Mouse (Mus musculus): Measurements from ENCODE around the gene Adat1. TPM values are rescaled to one million over a fixed set of nuclear protein-coding genes. Genes with fewer than 3 reads are reported as not detected.

The Adat1 gene
- total RNA-seq, 2 experiments from 2014 or later: 5.3 to 6.1 TPM

DNA sequence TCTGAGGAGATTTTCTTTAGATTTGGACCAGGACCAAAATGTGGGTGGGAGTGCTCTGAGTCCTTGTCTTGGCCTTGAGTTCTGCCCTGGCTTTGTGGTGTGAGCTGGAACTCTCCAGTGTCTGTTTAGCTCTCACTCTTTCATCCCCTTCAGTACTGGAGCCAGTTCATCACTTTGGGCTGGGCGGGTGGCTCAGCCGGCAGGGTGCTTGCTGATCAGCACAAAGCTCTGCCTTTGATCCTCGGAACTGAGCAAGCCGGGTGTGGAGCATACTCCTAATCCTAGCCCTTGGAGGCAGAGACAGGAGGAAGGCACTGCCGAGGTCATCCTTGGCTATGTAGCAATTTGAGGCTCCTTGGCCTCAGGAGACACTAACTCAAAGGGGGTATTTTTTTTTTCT, 23.1 kb downstream of the Adat1 start:
- ATAC-seq (replicated peaks; ENCODE audit: poor library complexity): no peak

- ATAC-seq (replicated peaks; ENCODE audit: poor library complexity): no peak
Measured at GRCm38 (mm10) chr8:111968541-111968940, 23.6 kb downstream of the Adat1 start.

GRCm38 (mm10) chr8:111967246-111967870, 24.7 kb downstream of the Adat1 start:
- peak; percentile 96 for ATAC-seq (replicated peaks; ENCODE audit: poor library complexity)

DNA sequence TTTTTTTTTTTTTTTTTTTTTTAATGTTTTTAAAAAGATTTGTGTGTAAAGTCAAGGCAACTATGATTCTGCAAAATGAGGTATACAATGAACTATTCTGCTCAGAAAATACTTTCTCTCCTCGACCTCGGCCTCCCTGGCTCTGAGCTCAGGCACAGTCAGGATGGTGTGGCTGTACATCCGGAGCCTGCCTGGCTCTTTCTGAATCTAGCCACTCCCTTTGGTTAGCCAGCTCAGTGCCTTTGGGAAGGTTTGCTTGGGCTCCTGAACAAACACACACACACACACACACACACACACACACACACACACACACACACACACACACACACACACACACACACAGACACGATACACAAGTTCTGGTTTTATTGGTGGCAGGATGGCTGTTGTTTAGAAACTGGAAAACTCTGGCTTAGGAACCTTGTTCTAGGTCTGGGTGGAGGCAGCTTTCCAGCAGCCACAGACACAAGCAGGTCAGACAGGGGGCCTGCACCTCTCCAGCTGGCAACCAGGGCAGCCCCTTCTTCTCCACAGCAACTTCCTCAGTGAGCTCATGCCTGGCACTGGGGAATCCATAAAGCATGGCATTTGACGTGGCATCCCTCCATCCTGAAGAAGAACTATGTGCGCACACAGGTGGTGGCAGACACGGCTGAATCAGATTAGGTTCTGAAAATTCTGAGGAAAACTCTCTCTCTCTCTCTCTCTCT, 27.1 kb downstream of the Adat1 start:
- ATAC-seq (replicated peaks; ENCODE audit: poor library complexity): no peak

DNA sequence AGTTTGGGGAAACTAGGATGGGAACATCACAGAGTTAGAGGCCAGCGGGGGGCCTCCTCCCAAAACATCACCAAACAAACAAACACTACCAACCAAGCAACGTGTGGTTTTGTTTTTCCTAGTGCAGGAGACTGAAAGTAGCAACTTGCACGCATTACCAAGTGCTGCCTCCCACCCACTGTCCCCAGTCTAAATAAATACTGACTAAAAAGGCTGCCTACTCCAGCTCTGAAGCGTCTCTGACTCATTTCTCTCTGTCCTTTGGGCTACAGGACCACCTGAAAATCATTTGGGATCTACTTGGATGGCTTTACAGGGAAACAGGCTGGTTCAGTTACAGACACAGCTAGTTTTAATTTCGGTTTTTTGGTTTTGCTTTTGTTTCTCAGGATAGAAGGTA, 27.8 kb downstream of the Adat1 start:
- no peak for ATAC-seq (replicated peaks; ENCODE audit: poor library complexity)

DNA sequence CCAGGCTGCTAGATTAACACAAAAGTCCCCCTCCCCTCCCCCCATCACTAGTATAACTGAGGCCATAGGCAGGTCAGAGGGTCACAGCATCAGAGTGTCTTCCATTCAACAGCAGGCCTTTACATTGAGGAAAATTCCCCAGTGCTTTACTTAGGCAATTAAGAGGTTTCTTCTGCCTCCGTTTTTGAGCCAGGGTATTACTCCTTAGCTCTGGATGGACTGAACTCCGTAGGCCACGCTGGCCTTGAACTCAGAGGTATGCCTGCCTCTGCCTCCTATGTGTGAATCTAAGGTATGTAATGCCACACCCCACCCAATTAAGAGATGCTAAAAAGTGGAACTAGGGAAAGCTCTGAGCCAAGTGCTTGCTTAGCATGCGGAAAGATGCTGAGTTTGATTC, 28.6 kb downstream of the Adat1 start:
- no peak for ATAC-seq (replicated peaks; ENCODE audit: poor library complexity)

- no peak for ATAC-seq (replicated peaks; ENCODE audit: poor library complexity)
Measured at GRCm38 (mm10) chr8:111963091-111963490, 29.0 kb downstream of the Adat1 start.

GRCm38 (mm10) chr8:111962589-111962988, 29.5 kb downstream of the Adat1 start:
- ATAC-seq (replicated peaks; ENCODE audit: poor library complexity): no peak

GRCm38 (mm10) chr8:111961330-111961729, 30.8 kb downstream of the Adat1 start:
- peak; percentile 56; the same call in 1 of the 2 replicates for ATAC-seq (replicated peaks; ENCODE audit: poor library complexity)

GRCm38 (mm10) chr8:111960591-111961321, 31.3 kb downstream of the Adat1 start:
- ATAC-seq (replicated peaks; ENCODE audit: poor library complexity): no peak

- no peak for ATAC-seq (replicated peaks; ENCODE audit: poor library complexity)
Measured at GRCm38 (mm10) chr8:111957231-111957630, 34.9 kb downstream of the Adat1 start.

- ATAC-seq (replicated peaks; ENCODE audit: poor library complexity): no peak
Measured at GRCm38 (mm10) chr8:111955879-111956278, 36.2 kb downstream of the Adat1 start.

DNA sequence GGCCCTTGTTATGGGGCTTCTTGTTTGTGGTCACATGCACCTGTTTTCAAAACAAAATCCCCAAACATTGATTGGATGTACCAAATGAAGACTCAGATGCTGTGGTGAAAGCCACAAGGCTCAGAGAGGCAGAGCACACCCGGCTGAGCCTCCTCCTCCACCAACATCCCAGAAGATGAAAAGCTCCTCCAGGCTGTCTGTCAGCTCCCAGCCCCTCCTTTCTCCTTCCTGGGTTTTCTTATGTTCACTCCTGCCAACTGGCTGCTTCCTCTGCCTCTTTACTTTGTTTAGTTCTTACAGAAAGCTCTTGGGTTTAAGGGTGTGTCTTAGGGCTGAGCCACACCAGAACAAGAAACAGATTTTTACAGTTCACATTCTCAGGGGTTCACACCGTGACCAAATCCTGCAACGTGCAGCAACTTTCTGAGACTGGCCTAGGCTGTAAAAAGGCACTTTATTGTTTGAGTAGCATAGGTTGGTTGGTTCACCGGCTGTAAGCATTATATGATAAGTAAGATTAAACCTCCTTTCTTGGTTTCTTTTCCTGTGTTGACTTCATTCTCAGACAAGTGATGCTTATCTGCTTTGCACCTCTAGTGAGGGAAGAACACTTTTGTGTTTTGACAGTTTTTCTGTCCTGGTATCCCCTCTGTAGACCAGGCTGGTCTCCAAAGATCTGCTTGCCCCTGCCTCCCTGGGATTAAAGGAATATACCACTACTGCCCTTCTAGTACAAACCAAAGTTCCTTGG, 37.1 kb downstream of the Adat1 start:
- ATAC-seq (replicated peaks; ENCODE audit: poor library complexity): no peak

DNA sequence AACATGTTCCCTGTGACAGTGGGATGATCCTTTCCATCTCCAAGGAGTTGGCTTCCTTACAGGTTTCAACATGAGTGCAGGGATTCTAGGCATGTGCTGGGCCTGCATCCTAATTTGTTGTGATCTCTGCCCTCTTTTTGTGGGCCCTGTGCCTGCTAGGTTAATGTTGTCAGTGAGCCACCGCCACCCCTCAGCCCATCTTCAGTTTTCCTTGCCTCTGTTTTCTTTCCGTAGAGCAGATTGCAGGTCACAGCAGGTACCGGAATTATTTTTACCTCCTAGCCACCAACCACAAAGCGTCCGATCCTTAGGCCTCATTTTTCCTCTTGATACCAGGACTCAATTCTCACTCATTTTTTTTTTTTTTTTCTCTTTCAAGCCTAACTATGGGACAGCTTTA, 40.2 kb downstream of the Adat1 start:
- no peak for ATAC-seq (replicated peaks; ENCODE audit: poor library complexity)

DNA sequence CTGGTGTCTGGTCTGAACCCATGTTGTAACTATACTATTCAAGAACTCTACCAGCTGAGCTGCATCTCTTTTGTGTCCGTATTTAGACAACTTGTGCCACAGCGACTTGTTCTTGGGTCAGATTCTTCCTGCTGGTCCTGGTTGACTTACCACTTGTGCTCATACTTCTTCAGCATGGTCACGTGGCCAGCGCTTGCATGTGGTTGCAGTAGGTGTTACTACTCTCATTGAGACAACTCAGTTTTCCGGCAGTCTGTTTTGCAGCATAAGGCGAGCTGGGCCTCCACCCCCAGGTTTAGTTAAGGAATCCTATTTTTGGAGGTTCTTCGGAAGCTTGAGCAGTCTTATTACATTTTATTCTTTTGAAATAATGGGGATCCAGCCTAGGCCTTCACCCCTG, 40.8 kb downstream of the Adat1 start:
- no peak for ATAC-seq (replicated peaks; ENCODE audit: poor library complexity)

DNA sequence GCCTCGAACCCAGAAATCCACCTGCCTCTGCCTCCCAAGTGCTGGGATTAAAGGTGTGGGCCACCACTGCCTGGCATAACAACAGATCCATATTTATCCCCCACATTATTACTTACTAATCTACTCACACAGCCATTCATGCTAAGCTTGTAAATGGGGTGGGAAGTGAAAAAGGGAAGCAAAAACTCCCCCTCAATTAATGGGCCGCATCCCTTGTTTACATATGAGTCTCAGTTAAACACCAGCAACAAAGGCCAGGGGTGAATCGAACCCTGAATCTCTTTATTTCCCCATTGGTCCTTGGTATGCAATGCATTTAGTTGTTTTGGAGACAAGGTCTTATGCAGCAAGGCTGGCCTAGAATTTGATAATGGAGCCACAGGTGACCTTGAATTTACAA, 41.3 kb downstream of the Adat1 start:
- ATAC-seq (replicated peaks; ENCODE audit: poor library complexity): no peak

DNA sequence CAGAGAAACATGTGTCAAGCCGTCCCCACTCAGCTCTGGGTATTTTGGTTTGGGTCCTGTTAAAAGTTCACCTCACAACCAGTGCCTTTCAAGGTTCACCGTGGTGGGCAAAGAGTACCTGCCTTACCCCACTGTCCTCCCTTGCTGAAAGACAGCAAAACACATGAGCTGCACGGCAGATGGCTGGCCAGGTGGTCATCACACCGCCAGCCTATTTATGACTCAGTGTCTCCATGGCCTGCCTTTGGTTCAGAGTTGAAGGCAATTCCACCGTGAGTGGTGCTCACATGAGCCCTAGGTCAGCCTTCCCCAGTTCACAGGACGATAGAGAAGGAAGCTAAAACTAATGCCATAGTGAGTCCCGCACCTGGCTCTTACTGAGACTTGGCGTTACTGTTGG, 44.1 kb downstream of the Adat1 start:
- no peak for ATAC-seq (replicated peaks; ENCODE audit: poor library complexity)

DNA sequence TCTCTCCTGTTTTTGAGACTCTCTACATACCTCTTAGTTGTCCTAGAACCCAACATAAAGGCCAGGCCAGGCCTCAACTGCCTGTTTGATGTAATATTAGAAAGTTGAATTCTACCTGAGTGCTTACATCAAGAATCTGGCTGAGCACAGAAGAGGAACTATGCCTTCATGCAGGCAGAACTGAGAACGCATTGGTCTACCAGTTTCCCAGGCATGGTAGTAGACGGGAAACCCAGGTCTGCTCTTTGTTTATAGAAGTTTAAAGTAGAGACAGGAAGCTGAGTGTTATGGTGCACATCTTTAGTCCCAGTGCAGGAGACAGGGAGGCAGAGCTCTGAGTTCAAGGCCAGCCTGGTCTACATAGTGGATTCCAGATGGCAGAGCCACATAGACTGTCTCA, 45.0 kb downstream of the Adat1 start:
- ATAC-seq (replicated peaks; ENCODE audit: poor library complexity): no peak

DNA sequence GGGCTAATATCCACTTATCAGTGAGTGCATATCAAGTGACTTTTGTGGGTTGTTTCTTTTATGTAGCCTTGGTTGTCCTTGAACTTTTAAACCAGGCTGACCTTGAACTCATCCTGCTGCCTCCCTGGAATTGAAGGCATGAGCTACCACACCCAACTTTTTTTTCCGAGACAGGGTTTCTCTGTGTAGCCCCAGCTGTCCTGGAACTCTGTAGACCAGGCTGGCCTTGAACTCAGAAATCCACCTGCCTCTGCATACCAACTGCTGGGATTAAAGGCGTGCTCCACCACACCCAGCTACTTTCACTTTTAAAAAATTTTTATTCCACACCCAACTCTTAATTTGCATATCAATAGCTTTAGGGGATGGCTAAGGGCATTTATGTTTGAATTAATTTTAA, 48.6 kb downstream of the Adat1 start:
- no peak for ATAC-seq (replicated peaks; ENCODE audit: poor library complexity)

DNA sequence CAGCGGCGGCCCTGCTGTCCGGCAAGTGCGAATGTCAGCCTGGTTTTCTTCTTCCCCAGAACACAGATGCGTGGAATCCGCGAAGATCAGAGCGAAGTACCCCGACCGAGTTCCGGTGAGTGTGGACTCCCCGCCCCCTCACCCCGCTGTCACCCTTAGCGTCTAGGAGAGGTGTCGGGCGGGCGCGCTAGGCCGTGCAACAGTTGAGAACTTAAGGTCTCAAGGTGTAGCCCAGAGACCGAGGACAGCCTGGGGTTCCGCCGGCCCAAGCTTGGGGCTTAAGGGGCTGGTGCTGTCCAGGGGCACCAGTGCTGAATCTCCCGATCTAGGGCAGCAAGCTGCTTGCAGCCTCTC, 51.0 kb downstream of the Adat1 start:
- ATAC-seq (replicated peaks; ENCODE audit: poor library complexity): peak; percentile 51
